Mouse (Mus musculus): Measurements from ENCODE around the gene Slc22a14.

- TF ChIP-seq CTCF (IDR thresholded peaks at IDR 0.05 in 2 of 3, conservative IDR thresholded peaks at IDR 0.05 in 1 of 3; ENCODE audit: control insufficient read depth in 1 of 3, insufficient read depth in 1 of 3, low read depth in 2 of 3, low read length in 3 of 3, poor library complexity in 1 of 3, severe bottlenecking in 1 of 3) (no peak), GATA1 (IDR thresholded peaks at IDR 0.05; ENCODE audit: low read depth, low read length) (no peak), USF2 (IDR thresholded peaks at IDR 0.05; ENCODE audit: borderline replicate concordance in 1 of 2, insufficient read depth in 1 of 2, low read depth in 1 of 2, low read length in 2 of 2) (no peak), ZMIZ1 (IDR thresholded peaks at IDR 0.05; ENCODE audit: low read depth, low read length) (no peak), POLR2A (IDR thresholded peaks at IDR 0.05; ENCODE audit: control insufficient read depth in 1 of 2, insufficient read depth in 1 of 2, low read depth in 1 of 2, low read length in 2 of 2, poor library complexity in 1 of 2) (no peak), CHD1 (IDR thresholded peaks at IDR 0.05; ENCODE audit: low read depth, low read length) (no peak), JUND (IDR thresholded peaks at IDR 0.05; ENCODE audit: low read depth, low read length) (no peak)
Observed at GRCm38 (mm10) chr9:119298563-119298962, 66.8 kb downstream of the Slc22a14 start.
